ENCODE assay signal across 15 mouse cellular contexts in the genomic region with DNA sequence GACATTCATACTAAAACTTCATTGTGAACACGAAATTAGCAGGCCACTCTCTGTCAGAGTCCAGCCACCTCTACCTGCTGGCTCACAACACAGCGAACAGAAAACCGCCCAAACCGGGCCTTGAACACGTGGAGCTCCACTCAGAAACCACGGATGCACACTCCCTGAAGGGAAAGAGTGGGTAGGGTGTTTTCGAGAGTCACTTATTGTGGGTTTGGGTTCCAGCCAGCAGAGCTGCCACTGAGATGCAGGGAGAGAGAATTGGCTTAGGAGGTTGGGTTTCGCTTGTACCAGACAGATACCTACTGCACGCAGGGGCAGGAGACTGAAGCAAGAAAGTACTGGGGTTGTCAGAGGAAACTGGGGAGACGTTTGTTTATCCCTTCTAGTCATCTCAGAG. TPM values are rescaled to one million over a fixed set of nuclear protein-coding genes. Genes with fewer than 3 reads are reported as not detected.
DNase-seq lines count a peak whose midpoint lies in the region; ATAC-seq and TF ChIP-seq lines count a peak whose summit lies in the region.
"Had no signal": no experiment of that assay in that cellular context is flagged by ENCODE, and none has a peak within 500 bp of the region (broad histone marks: within the 10 kb centered on the region; RNA-seq: fewer than 3 reads in every experiment).

No protein-coding gene starts in this region.

- WGBS in heart, adult 2 months, result 54% methylated on average over 10 of the region's 10 CpGs
- WGBS in kidney, embryonic 15.5 days, result 80% methylated on average over 10 of the region's 10 CpGs
- 94% methylated on average over 10 of the region's 10 CpGs for WGBS in midbrain, embryonic 14.5 days

- no peaks in the 10 kb centered on the region for H3K27me3 ChIP-seq in heart, adult 2 months (ENCODE audit: control insufficient read depth, insufficient read depth, low read length)
- no peaks in the 10 kb centered on the region for H3K27me3 ChIP-seq in kidney, embryonic 15.5 days
- no peaks in the 10 kb centered on the region for H3K27me3 ChIP-seq in midbrain, embryonic 14.5 days (ENCODE audit: control insufficient read depth, insufficient read depth, low read length)
- H3K27me3 ChIP-seq: midbrain, embryonic 13.5 days; neural tube, embryonic 12.5 days had no signal

- TF ChIP-seq EP300 in heart, adult 2 months (IDR thresholded peaks at IDR 0.05; ENCODE audit: insufficient read depth, low read depth, low read length), result no peak

- TF ChIP-seq CTCF in heart, adult 2 months (IDR thresholded peaks at IDR 0.05), result no peak

- no peak for ATAC-seq in kidney, embryonic 15.5 days (replicated peaks; ENCODE audit: low FRiP score)
- ATAC-seq in hematopoietic stem cell, adult 5-6 weeks (replicated peaks in 1 of 2; ENCODE audit: insufficient read depth in 1 of 2, low FRiP score in 2 of 2, low TSS enrichment in 1 of 2, low read depth in 1 of 2, poor library complexity in 2 of 2, severe bottlenecking in 2 of 2), result peak; percentile 24 to 40; a peak in 2 of 4 replicates
- ATAC-seq in midbrain, embryonic 14.5 days (ENCODE audit: low FRiP score, low TSS enrichment), result no peak
- ATAC-seq: activated CD4-positive, CD25-positive, alpha-beta regulatory T cell, adult 4 months had no signal

- H3K9ac ChIP-seq in heart, adult 2 months (ENCODE audit: low read depth, low read length), result no peak overlapping the region
- H3K9ac ChIP-seq in kidney, embryonic 15.5 days, result no peak overlapping the region
- no peak overlapping the region for H3K9ac ChIP-seq in midbrain, embryonic 14.5 days (replicated peaks; ENCODE audit: low read length)
- H3K9ac ChIP-seq: midbrain, embryonic 13.5 days; neural tube, embryonic 12.5 days had no signal

- H3K4me1 ChIP-seq in heart, adult 2 months (ENCODE audit: control insufficient read depth, insufficient read depth, low read length), result peaks cover 35% of the 10 kb centered on the region
- peaks cover 96% of the 10 kb centered on the region for H3K4me1 ChIP-seq in kidney, embryonic 15.5 days
- no peaks in the 10 kb centered on the region for H3K4me1 ChIP-seq in midbrain, embryonic 14.5 days (ENCODE audit: control insufficient read depth, insufficient read depth, low read length)

- peak overlapping the region; percentile 84 for H3K27ac ChIP-seq in heart, adult 2 months
- peak overlapping the region; percentile 86 for H3K27ac ChIP-seq in kidney, embryonic 15.5 days
- H3K27ac ChIP-seq in midbrain, embryonic 14.5 days (replicated peaks; ENCODE audit: low read depth, low read length), result no peak overlapping the region
- H3K27ac ChIP-seq: neural tube, embryonic 12.5 days had no signal

- intact Hi-C loops in heart, adult 2 months (cut with DNase I), result loop anchor here (2.0 kb wide), 1 partner anchor 53 kb away; a partner anchor contains a TSS
- intact Hi-C loops in heart, postnatal 10 days (cut with DNase I), result no loop called here

- no peak for TF ChIP-seq POLR2A in heart, adult 2 months (IDR thresholded peaks at IDR 0.05; ENCODE audit: insufficient read depth, low read depth, low read length)

- peak overlapping the region; percentile 22; the same call in 1 of the 2 replicates for H3K4me3 ChIP-seq in heart, adult 2 months
- H3K4me3 ChIP-seq in kidney, embryonic 15.5 days (replicated peaks), result no peak overlapping the region
- H3K4me3 ChIP-seq in midbrain, embryonic 14.5 days (replicated peaks; ENCODE audit: low read depth, low read length), result no peak overlapping the region
- H3K4me3 ChIP-seq: erythroblast, embryonic 14.5 days; midbrain, embryonic 13.5 days; neural tube, embryonic 12.5 days had no signal

- H3K4me2 ChIP-seq in kidney, embryonic 15.5 days, result no peak overlapping the region
- H3K4me2 ChIP-seq in midbrain, embryonic 14.5 days (ENCODE audit: low read length), result no peak overlapping the region
- H3K4me2 ChIP-seq: midbrain, embryonic 13.5 days; neural tube, embryonic 12.5 days had no signal

- no peaks in the 10 kb centered on the region for H3K36me3 ChIP-seq in heart, adult 2 months (ENCODE audit: control insufficient read depth, insufficient read depth, low read length)
- peaks cover 9% of the 10 kb centered on the region for H3K36me3 ChIP-seq in kidney, embryonic 15.5 days
- no peaks in the 10 kb centered on the region for H3K36me3 ChIP-seq in midbrain, embryonic 14.5 days (ENCODE audit: control insufficient read depth, insufficient read depth, low read length)
- H3K36me3 ChIP-seq: G1E; midbrain, embryonic 13.5 days; neural tube, embryonic 12.5 days had no signal

- no peaks in the 10 kb centered on the region for H3K79me2 ChIP-seq in heart, adult 2 months (replicated peaks; ENCODE audit: control insufficient read depth, insufficient read depth, low read length)

- DNase-seq in heart, adult 2 months, result no peak
- DNase-seq in heart, postnatal 10 days, result no peak
- no peak for DNase-seq in kidney, postnatal 14 days
- peak; percentile 54 for DNase-seq in 3T3-L1 (ENCODE audit: low read depth, low spot score)
- no peak for DNase-seq in midbrain, embryonic 14.5 days
- no peak for DNase-seq in yolk sac, embryonic 10.5 days (ENCODE audit: low spot score)
- DNase-seq: B cell, adult 2 months; cerebellum, adult 9-10 months had no signal

- no peaks in the 10 kb centered on the region for H3K9me3 ChIP-seq in kidney, embryonic 15.5 days (replicated peaks)
- no peaks in the 10 kb centered on the region for H3K9me3 ChIP-seq in midbrain, embryonic 14.5 days (ENCODE audit: control insufficient read depth, low read length)
- H3K9me3 ChIP-seq: G1E; midbrain, embryonic 13.5 days; neural tube, embryonic 12.5 days had no signal

RNA-seq across cellular contexts. Expression of a gene that starts 52.4 kb away (rescaled TPM):
- 10 to 100 TPM; 11.0 to 15.1 TPM for total RNA-seq in heart, adult 2 months (2021)
- 9.6 and 14.7 TPM in 2 replicates for polyA plus RNA-seq in heart, adult 2 months (2012; rRNA removed)
- 10 to 100 TPM; 16.1 to 19.4 TPM for total RNA-seq in heart, postnatal 10 days (2021)
- polyA plus RNA-seq in kidney, embryonic 15.5 days (2015; fragmentation: Nextera tagmentation; extraction: Ambion mirVana), result 10.6 and 12.3 TPM in 2 replicates
- total RNA-seq in hematopoietic stem cell, adult 5-6 weeks (2017), result 2.6 and 3.9 TPM in 2 replicates
- polyA plus RNA-seq in midbrain, embryonic 14.5 days (2014; fragmentation: Nextera tagmentation; extraction: Ambion mirVana), result 0.67 and 2.0 TPM in 2 replicates
- polyA plus RNA-seq: activated CD4-positive, CD25-positive, alpha-beta regulatory T cell, adult 4 months had no signal

Comparison
In these comparisons a context has a peak if more than half of its experiments do, and no peak if none do; other contexts are left out.
1. ATAC-seq: peak in hematopoietic stem cell, adult 5-6 weeks (2 of 2); none in kidney, embryonic 15.5 days (single experiment) and midbrain, embryonic 14.5 days (single experiment).